Mouse (Mus musculus) gastrocnemius, adult 8-10 months (tissue): ENCODE measurements around the gene Chd2. TPM values are rescaled to one million over a fixed set of nuclear protein-coding genes. Genes with fewer than 3 reads are reported as not detected.
"Not testable (repeated sequence)": the region's sequence is repeated elsewhere in the genome, so short reads cannot be mapped to it uniquely, and the experiment has no call there.

Source experiments
- DNase-seq, 2 experiments: peaks; one replicate each; pipeline ENCODE4 v3.0.0; 2022; ENCODE audit warnings: low spot score in 2 of 2
- total RNA-seq, 4 experiments: library from RNA; stranded (reverse); gene quantifications; 2 replicates each; pipeline ENCODE4 v1.2.4; 2022

Chd2 gene
- total RNA-seq, 4 experiments from 2014 or later, result 41.6 to 49.5 (median 45.0) TPM

- no peak for DNase-seq
These were observed 18.4 kb downstream of the Chd2 start for GRCm38 (mm10) chr7:73523183-73523582.

- peak in 1 of 2 experiments; percentile 52 for DNase-seq
These were observed 20.1 kb downstream of the Chd2 start for GRCm38 (mm10) chr7:73521277-73522193.

- DNase-seq, result no peak
These were observed 21.4 kb downstream of the Chd2 start for GRCm38 (mm10) chr7:73520231-73520630.

GRCm38 (mm10) chr7:73519060-73519796, 22.4 kb downstream of the Chd2 start:
- no peak for DNase-seq

- DNase-seq, result not testable (repeated sequence)
These were observed 23.2 kb downstream of the Chd2 start for GRCm38 (mm10) chr7:73518373-73518980.

- no peak for DNase-seq
These were observed 24.1 kb downstream of the Chd2 start for GRCm38 (mm10) chr7:73517432-73518054.

- no peak for DNase-seq
These were observed 24.8 kb downstream of the Chd2 start for GRCm38 (mm10) chr7:73516820-73517219.

GRCm38 (mm10) chr7:73514560-73514959, 27.1 kb downstream of the Chd2 start:
- DNase-seq, result no peak

- DNase-seq, result no peak
These were observed 29.2 kb downstream of the Chd2 start for GRCm38 (mm10) chr7:73512422-73512821.

GRCm38 (mm10) chr7:73508688-73509087, 32.9 kb downstream of the Chd2 start:
- no peak for DNase-seq

- DNase-seq, result peak in 1 of 2 experiments; percentile 48
These were observed 34.1 kb downstream of the Chd2 start for GRCm38 (mm10) chr7:73507491-73507890.

- DNase-seq, result no peak
These were observed 34.8 kb downstream of the Chd2 start for GRCm38 (mm10) chr7:73506852-73507251.

GRCm38 (mm10) chr7:73505266-73505665, 36.4 kb downstream of the Chd2 start:
- DNase-seq, result no peak

- no peak for DNase-seq
These were observed 43.4 kb downstream of the Chd2 start for GRCm38 (mm10) chr7:73498200-73498599.

- no peak for DNase-seq
These were observed 52.4 kb downstream of the Chd2 start for GRCm38 (mm10) chr7:73489261-73489660.

GRCm38 (mm10) chr7:73481094-73481493, 60.5 kb downstream of the Chd2 start:
- no peak for DNase-seq

- no peak for DNase-seq
These were observed 62.1 kb downstream of the Chd2 start for GRCm38 (mm10) chr7:73479506-73479905.

- peak; percentile 12 to 37 for DNase-seq
These were observed 63.2 kb downstream of the Chd2 start for GRCm38 (mm10) chr7:73478157-73479058.

- DNase-seq, result no peak
These were observed 73.9 kb downstream of the Chd2 start for GRCm38 (mm10) chr7:73467741-73468140.

- DNase-seq, result no peak
These were observed 78.1 kb downstream of the Chd2 start for GRCm38 (mm10) chr7:73463546-73463945.
